Mouse (Mus musculus) heart, adult 2 months (tissue): ENCODE measurements around the gene Hist1h2bb.

Source experiments
- EP300 ChIP-seq: fragments of 200-500 bp; IDR thresholded peaks from 2 replicates; pipeline ENCODE4 v1.6.1; 2011; ENCODE audit warnings: low read depth, low read length, control low read depth; ENCODE audit not compliant: insufficient read depth
- POLR2A ChIP-seq: fragments of 200-500 bp; IDR thresholded peaks from 2 replicates; pipeline ENCODE4 v1.6.1; 2011; ENCODE audit warnings: mild to moderate bottlenecking, low read depth, low read length, control low read depth; ENCODE audit not compliant: insufficient read depth

- TF ChIP-seq EP300, result no peak
- no peak for TF ChIP-seq POLR2A
These were observed 38.5 kb upstream of the Hist1h2bb start for GRCm38 (mm10) chr13:23708041-23708440.
